Mouse (Mus musculus): Measurements from ENCODE around the gene Etnk2. TPM values are rescaled to one million over a fixed set of nuclear protein-coding genes. Genes with fewer than 3 reads are reported as not detected.

Etnk2 gene
- polyA plus RNA-seq, 1 experiment = 5.6 TPM

- DNase-seq = no peak
- no peak overlapping the region for H3K27ac ChIP-seq (ENCODE audit: insufficient read depth, low read length)
- H3K27me3 ChIP-seq (ENCODE audit: control insufficient read depth, insufficient read depth, low read length) = no peaks in the 10 kb centered on the region
- H3K4me1 ChIP-seq (ENCODE audit: control insufficient read depth, insufficient read depth, low read length) = no peaks in the 10 kb centered on the region; the same call in 1 of the 2 replicates
- H3K4me3 ChIP-seq (replicated peaks; ENCODE audit: insufficient read depth, low read depth, low read length) = no peak overlapping the region
- no peak for TF ChIP-seq POLR2A (IDR thresholded peaks at IDR 0.05; ENCODE audit: borderline replicate concordance, insufficient read depth, low read length)
- TF ChIP-seq CTCF (IDR thresholded peaks at IDR 0.05; ENCODE audit: borderline replicate concordance, insufficient read depth, low read depth, low read length) = no peak
- WGBS = 77% methylated on average over 15 of the region's 15 CpGs
Observed at GRCm38 (mm10) chr1:133355912-133356311, 7.5 kb upstream of the Etnk2 start.

- Histone ChIP-seq H3K27ac (ENCODE audit: insufficient read depth, low read length) (no peak overlapping the region), H3K27me3 (ENCODE audit: control insufficient read depth, insufficient read depth, low read length) (no peaks in the 10 kb centered on the region), H3K4me3 (replicated peaks; ENCODE audit: insufficient read depth, low read depth, low read length) (no peak overlapping the region), H3K4me1 (ENCODE audit: control insufficient read depth, insufficient read depth, low read length) (no peaks in the 10 kb centered on the region; the same call in 1 of the 2 replicates)
- no peak for DNase-seq
- WGBS = 65% methylated on average over 8 of the region's 8 CpGs
- TF ChIP-seq CTCF (IDR thresholded peaks at IDR 0.05; ENCODE audit: borderline replicate concordance, insufficient read depth, low read depth, low read length) = no peak
- no peak for TF ChIP-seq POLR2A (IDR thresholded peaks at IDR 0.05; ENCODE audit: borderline replicate concordance, insufficient read depth, low read length)
Observed at GRCm38 (mm10) chr1:133356330-133356729, 7.0 kb upstream of the Etnk2 start.

- Histone ChIP-seq H3K4me1 (ENCODE audit: control insufficient read depth, insufficient read depth, low read length) (no peaks in the 10 kb centered on the region; the same call in 1 of the 2 replicates), H3K4me3 (replicated peaks; ENCODE audit: insufficient read depth, low read depth, low read length) (no peak overlapping the region), H3K27ac (ENCODE audit: insufficient read depth, low read length) (no peak overlapping the region), H3K27me3 (ENCODE audit: control insufficient read depth, insufficient read depth, low read length) (no peaks in the 10 kb centered on the region)
- TF ChIP-seq CTCF (IDR thresholded peaks at IDR 0.05; ENCODE audit: borderline replicate concordance, insufficient read depth, low read depth, low read length) (no peak), POLR2A (IDR thresholded peaks at IDR 0.05; ENCODE audit: borderline replicate concordance, insufficient read depth, low read length) (no peak)
- no peak for DNase-seq
- 96% methylated on average over 6 of the region's 6 CpGs for WGBS
Observed at GRCm38 (mm10) chr1:133361006-133361405, 2.4 kb upstream of the Etnk2 start.

GRCm38 (mm10) chr1:133362103-133362502, 1.3 kb upstream of the Etnk2 start:
- no peaks in the 10 kb centered on the region for H3K27me3 ChIP-seq (ENCODE audit: control insufficient read depth, insufficient read depth, low read length)
- H3K4me3 ChIP-seq (replicated peaks; ENCODE audit: insufficient read depth, low read depth, low read length) = no peak overlapping the region
- H3K4me1 ChIP-seq (ENCODE audit: control insufficient read depth, insufficient read depth, low read length) = no peaks in the 10 kb centered on the region; the same call in 1 of the 2 replicates
- 67% methylated on average over 5 of the region's 5 CpGs for WGBS
- no peak for TF ChIP-seq POLR2A (IDR thresholded peaks at IDR 0.05; ENCODE audit: borderline replicate concordance, insufficient read depth, low read length)
- H3K27ac ChIP-seq (ENCODE audit: insufficient read depth, low read length) = no peak overlapping the region
- DNase-seq = no peak

- no peaks in the 10 kb centered on the region for H3K27me3 ChIP-seq (ENCODE audit: control insufficient read depth, insufficient read depth, low read length)
- H3K27ac ChIP-seq (ENCODE audit: insufficient read depth, low read length) = no peak overlapping the region
- H3K4me3 ChIP-seq (replicated peaks; ENCODE audit: insufficient read depth, low read depth, low read length) = peak overlapping the region; percentile 60
- WGBS = 12% methylated on average over 27 of the region's 27 CpGs
- no peak for DNase-seq
- peaks cover 11% of the 10 kb centered on the region for H3K4me1 ChIP-seq (ENCODE audit: control insufficient read depth, insufficient read depth, low read length)
- TF ChIP-seq CTCF (IDR thresholded peaks at IDR 0.05; ENCODE audit: borderline replicate concordance, insufficient read depth, low read depth, low read length) (no peak), POLR2A (IDR thresholded peaks at IDR 0.05; ENCODE audit: borderline replicate concordance, insufficient read depth, low read length) (no peak)
Observed at GRCm38 (mm10) chr1:133364022-133364630, 754 bp downstream of the Etnk2 start.

- Histone ChIP-seq H3K4me1 (ENCODE audit: control insufficient read depth, insufficient read depth, low read length) (peaks cover 11% of the 10 kb centered on the region), H3K27ac (ENCODE audit: insufficient read depth, low read length) (no peak overlapping the region), H3K4me3 (replicated peaks; ENCODE audit: insufficient read depth, low read depth, low read length) (no peak overlapping the region), H3K27me3 (ENCODE audit: control insufficient read depth, insufficient read depth, low read length) (no peaks in the 10 kb centered on the region)
- whole genome bisulfite sequencing = 59% methylated on average over 2 of the region's 2 CpGs
- TF ChIP-seq POLR2A (IDR thresholded peaks at IDR 0.05; ENCODE audit: borderline replicate concordance, insufficient read depth, low read length) = no peak
- no peak for TF ChIP-seq CTCF (IDR thresholded peaks at IDR 0.05; ENCODE audit: borderline replicate concordance, insufficient read depth, low read depth, low read length)
- no peak for DNase-seq
Observed at GRCm38 (mm10) chr1:133364890-133365289, 1.5 kb downstream of the Etnk2 start.

- DNase-seq = no peak
- WGBS = 60% methylated on average over 10 of the region's 10 CpGs
- Histone ChIP-seq H3K27me3 (ENCODE audit: control insufficient read depth, insufficient read depth, low read length) (no peaks in the 10 kb centered on the region), H3K4me3 (replicated peaks; ENCODE audit: insufficient read depth, low read depth, low read length) (no peak overlapping the region), H3K4me1 (ENCODE audit: control insufficient read depth, insufficient read depth, low read length) (peaks cover 15% of the 10 kb centered on the region), H3K27ac (ENCODE audit: insufficient read depth, low read length) (no peak overlapping the region)
- TF ChIP-seq POLR2A (IDR thresholded peaks at IDR 0.05; ENCODE audit: borderline replicate concordance, insufficient read depth, low read length) = no peak
- no peak for TF ChIP-seq CTCF (IDR thresholded peaks at IDR 0.05; ENCODE audit: borderline replicate concordance, insufficient read depth, low read depth, low read length)
Observed at GRCm38 (mm10) chr1:133366951-133367605, 3.7 kb downstream of the Etnk2 start.

Measured in cerebellum, adult 2 months (tissue).